Mouse (Mus musculus): ENCODE results near the gene Erc1.

DNA sequence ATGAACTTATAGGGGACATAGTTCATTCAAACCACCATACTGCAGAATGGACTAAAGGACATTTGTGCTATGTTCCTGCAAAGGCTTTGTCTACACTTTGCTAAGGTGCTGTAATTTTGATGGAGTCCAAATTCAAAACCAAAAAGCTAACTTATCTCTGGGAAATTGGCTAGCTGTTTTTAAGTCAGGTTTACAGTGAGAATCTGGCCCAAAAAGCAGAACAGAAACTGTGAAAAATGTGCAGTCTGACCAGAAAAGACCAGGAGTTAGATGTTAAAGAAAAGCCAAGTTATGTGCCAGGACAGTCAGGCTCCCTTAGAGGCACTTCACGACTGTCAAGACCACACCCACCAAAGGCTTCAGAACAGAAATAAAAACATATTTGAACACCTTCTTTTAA lies 79.2 kb downstream of the Erc1 start:
- TF ChIP-seq MYOG (IDR thresholded peaks at IDR 0.05; ENCODE audit: control insufficient read depth in 1 of 3, insufficient read depth in 1 of 3, insufficient read length in 2 of 3, low read depth in 2 of 3) = no peak
- no peak for TF ChIP-seq POLR2A (IDR thresholded peaks at IDR 0.05; ENCODE audit: insufficient read length, low read depth)
- TF ChIP-seq REST (IDR thresholded peaks at IDR 0.05; ENCODE audit: insufficient read depth, insufficient read length) = no peak
- no peak for TF ChIP-seq POLR2AphosphoS2 (IDR thresholded peaks at IDR 0.05; ENCODE audit: insufficient read length, low read depth)
- no peak for TF ChIP-seq E2F4 (IDR thresholded peaks at IDR 0.05; ENCODE audit: insufficient read depth)
- TF ChIP-seq USF1 (IDR thresholded peaks at IDR 0.05; ENCODE audit: low read depth) = no peak
- no peak for TF ChIP-seq MAX (IDR thresholded peaks at IDR 0.05; ENCODE audit: low read depth)
